Mouse (Mus musculus) bone marrow macrophage, adult 2 months (primary cell): ENCODE results near the gene Sertad1. TPM values are rescaled to one million over a fixed set of nuclear protein-coding genes. Genes with fewer than 3 reads are reported as not detected.

Experiments
- H3K27ac ChIP-seq: 2 replicates; pipeline ENCODE4 v1.5.1; 2012; ENCODE audit warnings: low read depth, low read length; ENCODE audit not compliant: insufficient read depth
- H3K4me1 ChIP-seq: 2 replicates; pipeline ENCODE4 v1.6.1; 2012; ENCODE audit warnings: low read length; ENCODE audit not compliant: control insufficient read depth, insufficient read depth
- H3K4me3 ChIP-seq: 2 replicates; pipeline ENCODE4 v1.5.1; 2012; ENCODE audit warnings: mild to moderate bottlenecking, low read length, moderate library complexity; ENCODE audit not compliant: insufficient read depth
- CTCF ChIP-seq: IDR thresholded peaks from 2 replicates; pipeline ENCODE4 v1.5.1; 2012; ENCODE audit warnings: low read depth, mild to moderate bottlenecking, low read length, moderate library complexity
- POLR2A ChIP-seq: IDR thresholded peaks from 2 replicates; pipeline ENCODE4 v1.6.1; 2012; ENCODE audit warnings: mild to moderate bottlenecking, low read depth, low read length, borderline replicate concordance
- polyA plus RNA-seq: library from polyadenylated mRNA; stranded (reverse); fragments of >200 nt; gene quantifications from 2 replicates; pipeline ENCODE4 v1.2.4, GENCODE M21; 2012; ENCODE audit not compliant: missing spikeins, insufficient read depth, insufficient read length

Gene Sertad1
- polyA plus RNA-seq, 1 experiment, result 22.1 TPM

DNA sequence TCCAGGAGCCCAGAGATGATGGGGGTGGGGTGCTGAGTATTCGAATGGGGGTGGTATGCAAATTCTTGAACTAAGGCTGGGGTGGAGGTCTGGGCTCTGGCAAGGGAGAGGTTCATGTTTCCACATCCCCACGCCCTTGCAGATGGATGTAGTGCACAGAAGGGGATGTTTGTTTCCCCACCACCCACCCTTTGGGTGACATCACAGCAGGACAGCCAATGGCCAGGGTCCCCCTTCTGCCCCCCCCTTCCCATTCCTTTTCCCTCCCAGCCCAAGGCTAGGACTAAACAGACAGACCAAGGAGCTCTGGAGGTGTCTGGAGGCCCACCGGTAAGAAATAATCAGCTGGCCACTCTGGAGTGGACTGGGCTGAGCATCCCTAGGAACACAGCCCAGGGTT, 12.3 kb downstream of the Sertad1 start, which contains the start of gene Prx:
Prx (plus strand) TSS at position 289 of the 400 bp plus-strand sequence.
- no peaks in the 10 kb centered on the region for H3K4me1 ChIP-seq
- H3K27ac ChIP-seq, result no peak within 1 kb of the TSS
- no peak for TF ChIP-seq CTCF
- no peak within 1 kb of the TSS for H3K4me3 ChIP-seq

GRCm38 (mm10) chr7:27501620-27502019, 14.9 kb downstream of the Sertad1 start:
- Histone ChIP-seq H3K4me1 (peaks cover 4% of the 10 kb centered on the region), H3K27ac (no peak overlapping the region), H3K4me3 (no peak overlapping the region)
- no peak for TF ChIP-seq POLR2A
- TF ChIP-seq CTCF, result no peak

DNA sequence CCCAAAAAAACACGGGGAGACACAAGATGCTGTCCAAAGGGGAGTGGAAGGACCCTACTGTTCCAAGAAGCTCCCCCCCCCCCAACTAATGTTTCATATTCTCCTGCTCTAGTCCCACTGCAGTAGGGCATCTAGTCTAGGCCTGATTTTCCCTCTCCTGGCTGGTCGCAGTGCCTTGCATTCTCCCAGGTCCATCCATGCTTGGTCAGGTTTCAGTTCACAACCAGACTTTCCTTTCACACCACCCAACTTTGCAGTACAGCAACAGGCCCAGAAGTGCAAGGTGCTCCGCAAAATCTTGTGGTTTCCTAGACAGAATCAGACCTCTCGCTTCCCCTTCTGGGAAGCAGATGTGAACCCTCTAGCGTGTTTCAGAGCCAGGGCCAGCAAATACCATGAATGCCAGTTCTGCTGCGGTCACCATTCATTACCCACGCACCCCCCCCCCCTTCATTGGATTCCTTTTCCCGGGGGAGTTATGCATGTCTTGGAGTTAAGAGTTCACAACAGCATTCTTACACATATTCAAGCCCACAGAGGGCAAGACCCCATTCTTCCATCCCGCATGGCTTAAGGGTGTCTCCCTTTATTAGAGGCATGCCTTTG, 20.2 kb downstream of the Sertad1 start:
- TF ChIP-seq CTCF (no peak), POLR2A (no peak)
- Histone ChIP-seq H3K27ac (no peak overlapping the region), H3K4me3 (peak overlapping the region; percentile 15; the same call in 1 of the 2 replicates), H3K4me1 (peaks cover 13% of the 10 kb centered on the region)

- H3K4me3 ChIP-seq, result peak overlapping the region; percentile 71
- TF ChIP-seq POLR2A (no peak), CTCF (no peak)
- peak overlapping the region; percentile 63 for H3K27ac ChIP-seq
- peaks cover 13% of the 10 kb centered on the region for H3K4me1 ChIP-seq
These were observed 21.3 kb downstream of the Sertad1 start for GRCm38 (mm10) chr7:27507711-27508647.

DNA sequence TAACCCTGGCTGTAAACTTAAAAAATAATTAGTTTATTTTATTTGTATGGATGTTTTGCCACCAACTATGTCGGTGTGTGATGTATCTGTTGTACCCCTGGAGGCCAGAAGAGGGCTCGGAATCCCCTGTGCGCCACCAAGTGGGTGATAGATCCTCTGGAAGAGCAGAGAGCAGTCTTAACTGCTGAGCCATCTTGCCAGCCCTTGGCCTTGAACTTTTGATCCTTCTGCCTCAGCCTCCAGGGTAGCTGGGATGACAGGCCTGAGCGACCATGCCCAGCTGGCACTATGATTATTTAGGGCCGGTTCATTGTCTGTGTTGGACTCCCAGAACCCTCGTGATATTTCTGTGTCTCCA, 21.9 kb downstream of the Sertad1 start:
- Histone ChIP-seq H3K4me3 (peak overlapping the region; percentile 49; the same call in 1 of the 2 replicates), H3K4me1 (peaks cover 13% of the 10 kb centered on the region), H3K27ac (peak overlapping the region; percentile 55)
- peak; percentile 70 for TF ChIP-seq CTCF
- TF ChIP-seq POLR2A, result no peak

GRCm38 (mm10) chr7:27510809-27511208, 24.1 kb downstream of the Sertad1 start:
- TF ChIP-seq POLR2A (no peak), CTCF (no peak)
- Histone ChIP-seq H3K4me3 (no peak overlapping the region), H3K27ac (no peak overlapping the region), H3K4me1 (peaks cover 13% of the 10 kb centered on the region)

- TF ChIP-seq CTCF, result no peak
- no peak for TF ChIP-seq POLR2A
- Histone ChIP-seq H3K27ac (no peak overlapping the region), H3K4me3 (no peak overlapping the region), H3K4me1 (no peaks in the 10 kb centered on the region)
These were observed 28.3 kb downstream of the Sertad1 start for GRCm38 (mm10) chr7:27514961-27515360.

DNA sequence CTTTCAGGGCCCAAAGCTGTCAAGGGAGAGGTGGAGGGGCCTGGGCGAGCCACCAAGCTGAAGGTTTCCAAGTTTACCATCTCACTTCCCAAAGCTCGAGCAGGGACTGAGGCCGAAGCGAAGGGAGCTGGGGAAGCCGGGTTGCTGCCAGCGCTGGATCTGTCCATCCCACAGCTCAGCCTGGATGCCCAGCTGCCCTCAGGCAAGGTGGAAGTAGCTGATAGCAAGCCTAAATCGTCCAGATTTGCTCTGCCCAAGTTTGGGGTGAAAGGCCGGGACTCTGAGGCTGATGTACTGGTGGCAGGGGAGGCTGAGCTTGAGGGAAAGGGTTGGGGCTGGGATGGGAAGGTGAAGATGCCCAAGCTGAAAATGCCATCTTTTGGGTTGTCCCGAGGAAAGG, 31.6 kb downstream of the Sertad1 start:
- H3K4me3 ChIP-seq, result no peak overlapping the region
- H3K4me1 ChIP-seq, result peaks cover 4% of the 10 kb centered on the region
- no peak overlapping the region for H3K27ac ChIP-seq
- TF ChIP-seq POLR2A, result no peak
- TF ChIP-seq CTCF, result no peak

- TF ChIP-seq POLR2A, result no peak
- TF ChIP-seq CTCF, result no peak
- H3K27ac ChIP-seq, result no peak overlapping the region
These were observed 33.4 kb downstream of the Sertad1 start for GRCm38 (mm10) chr7:27520104-27520503.

GRCm38 (mm10) chr7:27520599-27520998, 33.9 kb downstream of the Sertad1 start:
- no peak overlapping the region for H3K4me3 ChIP-seq
- H3K4me1 ChIP-seq, result peaks cover 4% of the 10 kb centered on the region
- no peak overlapping the region for H3K27ac ChIP-seq
- no peak for TF ChIP-seq POLR2A
- no peak for TF ChIP-seq CTCF

More at GRCm38 (mm10) chr7:27520104-27520503, 33.4 kb downstream of the Sertad1 start:
- H3K4me1 ChIP-seq, result peaks cover 4% of the 10 kb centered on the region
- H3K4me3 ChIP-seq, result no peak overlapping the region
